Mouse (Mus musculus): ENCODE measurements around the gene Nacad. TPM values are rescaled to one million over a fixed set of nuclear protein-coding genes. Genes with fewer than 3 reads are reported as not detected.

The Nacad gene
- 103 and 117 TPM in 2 replicates for polyA plus RNA-seq (2012; rRNA removed)

DNA sequence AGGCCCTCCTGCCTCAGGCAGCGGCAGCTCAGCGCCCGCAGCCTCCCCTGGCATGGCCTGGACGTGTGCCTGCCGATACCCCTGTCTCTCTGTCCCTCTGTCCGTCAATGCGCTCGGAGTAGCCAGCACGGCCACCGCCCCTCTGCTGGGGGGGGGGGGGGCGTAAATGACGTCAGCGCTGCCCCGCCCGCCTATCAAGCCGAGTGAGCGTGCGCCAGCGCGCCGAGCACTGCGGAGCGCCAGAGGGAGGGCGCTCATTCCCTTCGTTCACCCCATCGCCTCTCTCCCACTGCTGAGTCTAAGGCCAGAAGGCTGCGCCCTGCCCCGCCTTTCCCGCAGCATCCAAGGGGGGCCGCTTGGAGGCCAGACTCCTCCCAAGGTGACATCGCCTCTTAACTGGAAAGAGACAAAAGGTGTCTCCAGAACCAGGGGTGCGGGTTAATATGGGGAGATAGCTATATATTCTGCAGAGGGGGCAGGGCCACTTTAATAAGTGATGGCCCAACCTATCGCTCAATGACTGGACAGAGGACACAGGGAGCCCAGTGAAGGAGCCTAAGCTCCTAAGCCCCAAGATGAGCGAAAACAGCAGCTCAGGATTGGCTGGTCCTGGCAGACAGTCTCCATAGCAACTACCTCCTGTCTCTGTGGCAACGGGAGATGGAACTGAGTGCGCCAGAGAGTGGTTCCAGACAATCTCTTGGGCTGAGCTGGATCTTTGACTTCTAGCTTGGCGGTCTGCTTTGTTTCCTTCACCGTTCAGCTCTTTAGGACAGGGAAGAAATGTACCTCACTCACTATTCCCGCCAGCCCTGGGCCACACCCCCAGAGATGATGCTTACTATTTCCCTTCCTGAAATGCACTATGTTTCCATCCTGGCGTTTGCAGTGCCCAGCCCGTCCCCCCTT, at the start of gene Nacad:
Gene Nacad (minus strand): TSS at position 563 of the 909 bp plus-strand sequence.

DNA sequence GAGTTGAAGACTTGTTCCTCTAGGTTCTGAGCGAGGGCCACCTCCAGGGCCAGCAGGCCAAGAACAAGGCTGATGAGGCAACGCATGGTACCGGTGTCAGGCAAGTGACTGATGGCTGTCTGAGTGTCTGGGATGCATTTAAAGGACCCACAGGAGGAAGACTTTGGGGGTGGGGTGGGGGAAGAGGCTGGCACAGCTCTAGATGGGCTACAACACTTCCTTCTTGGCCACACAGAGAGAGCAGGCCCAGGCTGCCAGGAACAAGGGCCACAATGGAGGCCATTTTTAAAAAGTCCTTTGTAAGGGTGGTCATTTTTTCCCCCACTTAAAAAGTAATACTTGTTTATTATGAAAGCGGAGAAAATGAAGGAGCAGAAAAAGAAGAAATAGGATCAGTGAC, 32.7 kb upstream of the Nacad start, which contains the start of gene Wap:
Gene Wap (minus strand): TSS at position 101 of the 400 bp plus-strand sequence.

DNA sequence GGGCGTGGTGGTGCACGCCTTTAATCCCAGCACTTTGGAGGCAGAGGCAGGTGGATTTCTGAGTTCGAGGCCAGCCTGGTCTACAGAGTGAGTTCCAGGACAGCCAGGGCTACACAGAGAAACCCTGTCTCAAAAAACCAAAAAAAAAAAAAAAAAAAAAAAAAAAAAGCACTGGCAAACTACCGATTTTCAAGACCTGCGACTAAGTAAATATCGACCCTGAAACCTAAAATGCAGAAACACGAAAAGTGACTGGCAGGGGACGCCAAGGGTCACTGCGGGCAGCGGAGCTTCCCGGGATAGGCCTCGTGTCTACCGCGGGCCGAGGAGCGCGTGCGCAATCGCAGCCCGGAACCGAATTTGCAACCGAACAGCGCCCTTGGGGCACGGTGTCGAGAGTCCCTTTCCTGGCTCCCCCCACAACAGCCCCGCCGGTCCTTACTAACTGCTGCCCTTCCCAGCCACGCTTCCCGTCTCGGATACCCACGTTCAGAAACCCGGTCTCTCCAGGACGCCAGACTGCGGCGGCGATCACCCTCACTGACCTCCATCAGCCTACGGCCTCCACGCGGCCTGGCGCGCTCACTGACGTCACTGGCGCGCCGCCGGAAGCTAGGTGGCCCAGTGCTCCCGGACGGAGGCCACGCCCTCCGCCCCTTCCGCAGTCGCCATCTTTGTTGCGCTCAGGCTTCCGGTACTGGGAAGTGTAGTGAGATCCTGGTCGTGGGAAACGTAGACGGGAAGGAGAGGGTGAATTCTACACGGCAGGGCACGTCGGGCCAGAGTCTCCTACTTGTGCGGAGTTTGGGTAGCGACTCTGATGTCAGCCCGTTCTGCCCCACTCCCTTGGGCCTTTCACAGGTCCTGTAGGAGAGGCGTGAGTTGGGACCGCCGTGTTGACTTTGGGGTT, 19.9 kb upstream of the Nacad start, which contains the start of gene Tbrg4:
Gene Tbrg4 (minus strand): TSS at position 590 of the 910 bp plus-strand sequence.

Other genes with a start within 250 kb of the Nacad start
- 89.1 and 95.9 TPM in 2 replicates for gene Zmiz2, start 217.0 kb downstream of the Nacad start, polyA plus RNA-seq (2012; rRNA removed)
- 2,649 and 2,896 TPM in 2 replicates for gene Ppia, start 190.6 kb downstream of the Nacad start, polyA plus RNA-seq (2012; rRNA removed)
- gene H2afv, start 161.6 kb downstream of the Nacad start, polyA plus RNA-seq (2012; rRNA removed), result 344 and 467 TPM in 2 replicates
- gene Purb, start 130.1 kb downstream of the Nacad start, polyA plus RNA-seq (2012; rRNA removed), result 11.6 and 12.4 TPM in 2 replicates
- 1.4 and 1.7 TPM in 2 replicates for gene Myo1g, start 85.1 kb downstream of the Nacad start, polyA plus RNA-seq (2012; rRNA removed)
- gene Ccm2, start 59.2 kb downstream of the Nacad start, polyA plus RNA-seq (2012; rRNA removed), result 93.0 and 95.9 TPM in 2 replicates
- 84.3 and 90.4 TPM in 2 replicates for gene Tbrg4, start 20.0 kb upstream of the Nacad start, polyA plus RNA-seq (2012; rRNA removed)
- not detected in 2 replicates for gene Wap, start 32.6 kb upstream of the Nacad start, polyA plus RNA-seq (2012; rRNA removed)
- gene Ramp3, start 52.5 kb upstream of the Nacad start, polyA plus RNA-seq (2012; rRNA removed), result 7.4 and 14.0 TPM in 2 replicates
- gene Gm11983, start 231.6 kb upstream of the Nacad start, polyA plus RNA-seq (2012; rRNA removed), result not detected in 2 replicates